Mouse (Mus musculus): ENCODE data around the gene Med23.

- TF ChIP-seq POLR2A (IDR thresholded peaks at IDR 0.05; ENCODE audit: control insufficient read depth, low read depth, low read length), result no peak
- no peak for TF ChIP-seq CTCF (IDR thresholded peaks at IDR 0.05; ENCODE audit: control insufficient read depth, insufficient read depth, insufficient replicate concordance, low read depth, low read length)
These were observed 6.6 kb upstream of the Med23 start for GRCm38 (mm10) chr10:24863146-24863545.
